Mouse (Mus musculus) small intestine, adult 2 months (tissue): ENCODE measurements around the gene Car5a.

Source experiments
- CTCF ChIP-seq: fragments of 200-500 bp; IDR thresholded peaks from 2 replicates; pipeline ENCODE4 v1.5.1; 2012; ENCODE audit warnings: low read depth, mild to moderate bottlenecking, control low read depth, inconsistent platforms, low read length, moderate library complexity, mixed read lengths; ENCODE audit not compliant: insufficient replicate concordance, insufficient read length; ENCODE audit errors: extremely low read depth
- POLR2A ChIP-seq: fragments of 200-500 bp; IDR thresholded peaks from 2 replicates; pipeline ENCODE4 v1.6.1; 2012; ENCODE audit warnings: low read depth, mild to moderate bottlenecking, control low read depth, inconsistent platforms, low read length, moderate library complexity

DNA sequence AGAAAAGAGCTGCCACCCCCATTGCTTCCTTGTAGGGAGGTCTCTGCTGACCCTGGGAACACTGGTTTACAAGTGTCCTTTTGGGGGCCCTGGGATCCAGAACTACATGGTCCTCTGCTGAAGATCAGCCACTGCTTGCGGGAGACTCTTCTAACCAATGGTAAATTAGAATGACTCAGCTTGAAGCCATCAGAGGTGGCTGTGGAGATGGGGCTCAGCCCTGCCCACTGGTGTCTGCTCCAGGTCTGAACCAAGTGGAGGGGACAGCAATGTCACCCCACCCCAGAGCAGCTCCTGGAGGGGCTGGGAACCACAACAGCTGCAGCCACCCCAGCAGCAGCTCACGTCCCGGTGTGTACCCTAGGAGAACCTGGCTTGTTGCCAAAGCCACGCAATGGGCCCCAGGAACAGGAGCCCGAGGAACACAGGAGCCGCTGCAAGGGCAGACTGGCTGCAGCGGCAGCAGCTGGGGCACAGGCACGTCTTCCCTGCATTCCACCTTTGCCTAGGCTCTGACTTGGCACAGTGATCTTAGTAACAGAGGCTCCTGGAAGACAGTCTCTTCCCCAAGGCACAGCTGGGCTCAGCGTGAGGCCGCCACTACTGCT is 72.8 kb downstream of the Car5a start:
- no peak for TF ChIP-seq CTCF
- no peak for TF ChIP-seq POLR2A
